Mouse (Mus musculus) forebrain, embryonic 16.5 days (tissue): ENCODE results near the gene Fam131b. TPM values are rescaled to one million over a fixed set of nuclear protein-coding genes. Genes with fewer than 3 reads are reported as not detected.

ENCODE experiments used
- ATAC-seq: fragments of 200-750 bp; cut with Nextera tagmentation; 2 replicates; pipeline ENCODE4 v1.8.0; 2017; ENCODE audit warnings: mild to moderate bottlenecking, moderate library complexity
- H3K27ac ChIP-seq: fragments of 300-500 bp; sonication (generic); 2 replicates; pipeline ENCODE4 v1.5.1; 2014; ENCODE audit warnings: low read length, control low read depth
- H3K27me3 ChIP-seq: fragments of 300-500 bp; sonication (generic); replicated peaks from 2 replicates; pipeline ENCODE4 v1.6.1; 2014; ENCODE audit warnings: low read length; ENCODE audit not compliant: control insufficient read depth, insufficient read depth
- H3K36me3 ChIP-seq: fragments of 300-500 bp; sonication (generic); 2 replicates; pipeline ENCODE4 v1.6.1; 2014; ENCODE audit not compliant: control insufficient read depth, insufficient read depth
- H3K4me1 ChIP-seq: fragments of 300-500 bp; sonication (generic); replicated peaks from 2 replicates; pipeline ENCODE4 v1.6.1; 2014; ENCODE audit warnings: low read length; ENCODE audit not compliant: control insufficient read depth, insufficient read depth
- H3K4me2 ChIP-seq: fragments of 300-500 bp; sonication (generic); 2 replicates; pipeline ENCODE4 v1.6.1; 2014; ENCODE audit warnings: mild to moderate bottlenecking, low read length, control low read depth
- H3K4me3 ChIP-seq: fragments of 300-500 bp; sonication (generic); replicated peaks from 2 replicates; pipeline ENCODE4 v1.5.1; 2014; ENCODE audit warnings: mild to moderate bottlenecking, low read length, control low read depth
- H3K9ac ChIP-seq: fragments of 300-500 bp; sonication (generic); replicated peaks from 2 replicates; pipeline ENCODE4 v1.6.1; 2014; ENCODE audit warnings: low read depth, low read length, control low read depth
- H3K9me3 ChIP-seq: fragments of 300-500 bp; sonication (generic); 2 replicates; pipeline ENCODE4 v1.6.1; 2016; ENCODE audit warnings: low read length; ENCODE audit not compliant: control insufficient read depth
- WGBS: fragments of 180-500 bp; shearing (Covaris S2); extraction: QIAGEN DNeasy Blood & Tissue Kit; methylation state at CpG from one replicate; pipeline ENCODE4 v1.1.7; 2014; 5-methylcytosine and 5-hydroxymethylcytosine counted together
- polyA plus RNA-seq: library from polyadenylated mRNA; unstranded; fragments of >200 nt; fragmentation: Nextera tagmentation; extraction: Ambion mirVana; gene quantifications from 2 replicates; pipeline ENCODE4 v1.2.1, GENCODE M21; 2015

Fam131b gene
- polyA plus RNA-seq, 1 experiment from 2014 or later = 7.1 TPM

DNA sequence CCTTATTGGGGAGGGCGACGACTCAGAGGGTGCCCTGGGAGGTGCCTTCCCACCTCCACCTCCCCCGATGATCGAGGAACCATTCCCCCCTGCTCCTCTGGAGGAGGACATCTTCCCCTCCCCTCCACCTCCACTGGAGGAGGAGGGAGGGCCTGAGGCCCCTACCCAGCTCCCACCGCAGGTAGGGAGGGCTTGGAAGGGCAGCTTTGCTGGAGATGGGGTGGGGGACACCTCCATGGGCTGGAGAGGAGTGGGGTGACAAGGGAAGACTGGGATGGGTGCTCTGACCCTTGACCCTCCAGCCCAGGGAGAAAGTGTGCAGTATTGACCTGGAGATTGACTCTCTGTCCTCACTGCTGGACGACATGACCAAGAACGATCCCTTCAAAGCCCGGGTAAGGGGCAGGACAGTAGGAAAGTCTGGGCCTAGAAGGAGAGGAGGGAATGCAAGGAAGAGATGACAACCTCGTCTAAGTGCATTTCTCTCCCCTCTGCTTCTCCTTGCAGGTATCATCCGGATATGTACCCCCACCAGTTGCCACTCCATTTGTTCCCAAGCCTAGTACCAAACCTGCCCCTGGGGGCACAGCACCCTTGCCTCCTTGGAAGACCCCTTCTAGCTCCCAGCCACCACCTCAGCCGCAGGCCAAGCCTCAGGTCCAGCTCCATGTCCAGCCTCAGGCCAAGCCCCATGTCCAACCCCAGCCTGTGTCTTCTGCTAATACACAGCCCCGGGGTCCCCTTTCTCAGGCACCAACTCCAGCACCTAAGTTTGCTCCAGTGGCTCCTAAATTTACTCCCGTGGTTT lies 26.7 kb upstream of the Fam131b start:
- Histone ChIP-seq H3K4me3 (peak overlapping the region; percentile 83), H3K9ac (peak overlapping the region; percentile 78), H3K27me3 (no peaks in the 10 kb centered on the region), H3K27ac (no peak overlapping the region), H3K4me1 (peaks cover 25% of the 10 kb centered on the region), H3K9me3 (no peaks in the 10 kb centered on the region), H3K4me2 (peak overlapping the region; percentile 92), H3K36me3 (peaks cover 4% of the 10 kb centered on the region; the same call in 1 of the 2 replicates)
- no peak for ATAC-seq
- WGBS = 48% methylated on average over 13 of the region's 13 CpGs

DNA sequence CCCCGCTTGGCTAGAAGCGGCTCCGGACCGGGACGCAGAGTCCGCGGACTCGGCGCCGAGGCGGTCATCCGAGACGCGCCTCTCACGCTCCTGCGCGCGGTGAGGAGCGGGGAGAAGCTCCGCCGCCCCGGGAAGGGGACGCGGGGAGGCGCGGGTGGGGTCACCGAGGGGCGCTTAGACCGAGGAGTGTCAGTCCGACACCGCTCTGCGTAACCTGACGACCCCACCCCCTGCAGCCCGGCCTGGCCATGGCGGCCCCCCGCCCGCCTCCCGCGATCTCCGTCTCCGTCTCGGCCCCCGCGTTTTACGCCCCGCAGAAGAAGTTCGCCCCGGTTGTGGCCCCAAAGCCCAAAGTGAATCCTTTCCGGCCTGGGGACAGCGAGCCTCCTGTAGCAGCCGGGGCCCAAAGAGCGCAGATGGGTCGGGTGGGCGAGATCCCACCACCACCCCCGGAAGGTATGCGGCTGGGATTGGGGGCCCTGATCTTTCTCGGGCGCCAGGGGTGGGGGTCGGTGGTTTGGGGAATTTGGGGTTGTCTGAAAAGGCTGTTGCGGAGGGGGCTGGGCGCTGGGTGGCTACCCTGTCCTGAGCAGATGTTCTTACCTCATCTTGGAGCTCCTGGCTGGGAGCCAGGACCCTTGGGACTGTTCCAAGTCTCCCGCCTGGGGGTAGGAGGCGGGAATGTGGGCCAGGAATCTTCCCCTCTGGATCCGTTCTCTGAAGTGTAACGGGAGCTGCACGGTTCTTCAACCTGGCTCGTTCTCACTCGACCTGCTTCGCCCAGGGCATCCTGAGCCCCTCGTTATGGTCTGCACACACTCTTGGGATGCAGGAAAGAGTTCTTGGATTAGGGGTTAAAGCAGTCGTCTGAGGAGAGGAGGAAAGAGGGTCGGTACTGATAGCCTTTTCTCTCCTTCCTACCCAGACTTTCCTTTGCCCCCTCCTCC lies 25.9 kb upstream of the Fam131b start:
- 0% methylated on average over 61 of the region's 72 CpGs for WGBS
- no peaks in the 10 kb centered on the region for H3K36me3 ChIP-seq
- peak overlapping the region; percentile 78 for H3K9ac ChIP-seq
- H3K4me1 ChIP-seq = peaks cover 25% of the 10 kb centered on the region
- H3K4me2 ChIP-seq = peak overlapping the region; percentile 92
- H3K27me3 ChIP-seq = no peaks in the 10 kb centered on the region
- H3K4me3 ChIP-seq = peak overlapping the region; percentile 83
- ATAC-seq = peak; percentile 37
- H3K27ac ChIP-seq = peak overlapping the region; percentile 75
- no peaks in the 10 kb centered on the region for H3K9me3 ChIP-seq

DNA sequence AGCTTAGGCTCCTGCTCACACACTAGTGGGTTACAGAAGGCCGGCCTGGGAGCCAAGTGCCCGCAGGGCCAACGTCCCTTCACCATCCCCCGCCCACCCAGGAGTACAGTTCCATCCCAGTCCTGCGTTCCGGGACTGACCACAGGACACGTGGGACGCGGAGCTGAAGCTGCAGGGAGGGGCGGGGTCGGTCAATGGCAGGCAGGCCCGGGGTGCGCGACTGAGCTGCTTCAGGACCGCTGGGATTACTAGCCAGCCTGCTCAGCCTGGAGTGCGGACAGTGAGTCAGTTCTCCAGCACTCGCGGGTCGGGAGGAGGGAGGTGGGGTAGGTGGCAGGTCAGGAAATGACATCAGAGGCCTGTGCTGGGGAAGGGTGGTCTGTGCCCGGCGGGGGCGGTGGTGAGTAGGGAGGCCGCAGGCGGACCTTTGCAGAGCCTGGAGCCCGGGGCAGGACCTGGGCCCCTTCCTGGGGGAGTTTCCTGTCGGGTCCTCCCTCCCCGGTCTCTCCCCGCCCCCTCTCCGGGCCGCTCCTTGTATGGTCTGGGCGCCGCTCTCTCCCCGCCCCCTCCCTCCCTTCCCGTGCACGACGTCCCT lies 25.1 kb upstream of the Fam131b start, which contains the start of gene Zyx:
Zyx (plus strand) TSS at position 205 of the 595 bp plus-strand sequence.
- Histone ChIP-seq H3K27me3 (no peaks in the 10 kb centered on the region), H3K9me3 (no peaks in the 10 kb centered on the region), H3K4me3 (peak within 1 kb of the TSS; percentile 83), H3K4me1 (peaks cover 25% of the 10 kb centered on the region), H3K36me3 (no peaks in the 10 kb centered on the region), H3K9ac (peak within 1 kb of the TSS; percentile 78), H3K27ac (peak within 1 kb of the TSS; percentile 75), H3K4me2 (peak within 1 kb of the TSS; percentile 92)
- WGBS = under 1% methylated on average over 29 of the region's 36 CpGs
- peak; percentile 90 for ATAC-seq

DNA sequence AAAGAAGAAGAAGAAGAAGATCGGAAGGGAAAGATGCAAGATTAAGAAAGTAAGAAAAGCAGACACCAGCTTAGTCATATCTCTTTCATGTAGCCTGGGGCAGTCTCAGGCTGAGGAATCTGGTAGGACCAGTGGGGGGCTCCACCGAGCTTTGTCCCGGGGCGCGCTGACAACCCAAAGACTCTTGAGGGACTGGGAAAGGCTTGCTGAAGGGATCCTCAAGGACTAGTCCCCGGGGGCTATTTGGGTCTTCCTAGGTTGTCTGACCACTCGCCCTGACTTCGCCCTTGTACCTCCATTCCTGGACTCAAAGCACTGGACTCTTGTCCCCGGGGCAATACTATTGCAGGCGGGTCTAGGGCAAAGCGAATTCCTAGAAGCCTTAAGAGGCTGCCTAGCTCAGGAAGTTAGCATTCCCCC lies 24.6 kb upstream of the Fam131b start:
- peak overlapping the region; percentile 75; the same call in 1 of the 2 replicates for H3K27ac ChIP-seq
- peak; percentile 51 for ATAC-seq

DNA sequence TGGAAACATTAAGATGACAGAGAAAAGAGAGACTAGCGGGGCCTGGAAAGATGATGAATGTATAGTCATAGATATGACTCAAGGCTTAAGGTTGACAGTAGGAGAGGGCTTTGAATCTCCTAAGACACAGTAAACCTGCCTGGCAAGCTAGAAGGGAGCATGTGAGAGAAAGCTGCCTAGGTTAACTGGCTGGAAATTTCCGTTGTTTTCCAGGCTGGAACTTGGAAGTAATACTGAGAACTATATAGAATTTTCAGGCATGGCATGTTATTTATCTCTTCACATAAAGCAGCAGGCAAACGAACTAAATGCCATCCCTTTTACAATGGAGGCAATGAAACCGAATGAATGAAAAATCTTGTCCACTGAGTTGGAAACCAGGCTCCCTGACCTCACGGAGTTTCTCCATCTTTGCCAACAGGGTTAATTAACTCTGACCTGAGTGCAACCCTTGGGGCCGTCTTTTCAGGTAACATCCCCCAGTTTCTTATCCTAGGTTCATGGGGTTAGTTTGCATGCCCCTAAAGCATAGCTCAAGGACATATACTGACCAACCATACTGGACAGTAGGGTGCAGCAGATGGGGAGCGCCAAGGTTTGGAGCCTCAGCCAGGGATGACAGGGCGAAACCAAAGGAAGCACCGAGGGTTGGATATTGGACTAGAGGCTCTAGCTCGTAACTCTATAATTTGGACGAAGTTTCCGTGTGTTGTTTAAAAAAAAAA lies 24.0 kb upstream of the Fam131b start:
- no peak overlapping the region; the same call in 1 of the 2 replicates for H3K9ac ChIP-seq
- WGBS = 29% methylated on average over 12 of the region's 12 CpGs
- no peak for ATAC-seq

More for the DNA sequence above, 24.6 kb upstream of the Fam131b start:
- H3K4me1 ChIP-seq = peaks cover 20% of the 10 kb centered on the region
- peak overlapping the region; percentile 92 for H3K4me2 ChIP-seq
- under 1% methylated on average over 11 of the region's 11 CpGs for WGBS
- H3K9me3 ChIP-seq = no peaks in the 10 kb centered on the region
- H3K27me3 ChIP-seq = no peaks in the 10 kb centered on the region
- peak overlapping the region; percentile 78 for H3K9ac ChIP-seq
- H3K4me3 ChIP-seq = peak overlapping the region; percentile 83
- no peaks in the 10 kb centered on the region for H3K36me3 ChIP-seq

DNA sequence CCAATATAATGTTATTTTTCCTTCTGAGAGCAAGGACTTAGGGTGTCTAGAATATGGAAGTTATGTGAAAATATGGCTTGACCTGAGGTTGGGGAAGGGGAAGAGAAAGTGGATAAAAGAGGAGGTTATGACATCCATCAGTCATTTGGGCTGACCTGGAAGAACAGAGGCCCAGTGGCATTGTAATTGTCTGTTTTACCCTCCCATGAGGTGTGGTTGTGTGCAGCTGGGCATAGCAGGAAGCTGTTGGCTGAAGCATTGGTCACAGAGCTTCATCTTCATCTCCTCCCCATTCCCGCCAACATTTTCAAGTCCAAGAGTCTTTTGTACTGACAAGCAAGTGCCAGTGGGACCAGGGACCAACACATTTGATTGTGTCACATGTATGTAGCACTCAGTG lies 19.8 kb upstream of the Fam131b start:
- Histone ChIP-seq H3K4me2 (no peak overlapping the region), H3K4me1 (peaks cover 7% of the 10 kb centered on the region), H3K27me3 (no peaks in the 10 kb centered on the region), H3K9me3 (no peaks in the 10 kb centered on the region), H3K9ac (no peak overlapping the region), H3K36me3 (no peaks in the 10 kb centered on the region), H3K4me3 (no peak overlapping the region), H3K27ac (no peak overlapping the region)
- 89% methylated on average over 1 of the region's 1 CpGs for WGBS
- no peak for ATAC-seq

More for the DNA sequence above, 24.0 kb upstream of the Fam131b start:
- H3K4me2 ChIP-seq = peak overlapping the region; percentile 92
- H3K9me3 ChIP-seq = no peaks in the 10 kb centered on the region
- peaks cover 19% of the 10 kb centered on the region for H3K4me1 ChIP-seq
- no peak overlapping the region for H3K27ac ChIP-seq
- H3K36me3 ChIP-seq = no peaks in the 10 kb centered on the region
- H3K27me3 ChIP-seq = no peaks in the 10 kb centered on the region
- H3K4me3 ChIP-seq = peak overlapping the region; percentile 83

DNA sequence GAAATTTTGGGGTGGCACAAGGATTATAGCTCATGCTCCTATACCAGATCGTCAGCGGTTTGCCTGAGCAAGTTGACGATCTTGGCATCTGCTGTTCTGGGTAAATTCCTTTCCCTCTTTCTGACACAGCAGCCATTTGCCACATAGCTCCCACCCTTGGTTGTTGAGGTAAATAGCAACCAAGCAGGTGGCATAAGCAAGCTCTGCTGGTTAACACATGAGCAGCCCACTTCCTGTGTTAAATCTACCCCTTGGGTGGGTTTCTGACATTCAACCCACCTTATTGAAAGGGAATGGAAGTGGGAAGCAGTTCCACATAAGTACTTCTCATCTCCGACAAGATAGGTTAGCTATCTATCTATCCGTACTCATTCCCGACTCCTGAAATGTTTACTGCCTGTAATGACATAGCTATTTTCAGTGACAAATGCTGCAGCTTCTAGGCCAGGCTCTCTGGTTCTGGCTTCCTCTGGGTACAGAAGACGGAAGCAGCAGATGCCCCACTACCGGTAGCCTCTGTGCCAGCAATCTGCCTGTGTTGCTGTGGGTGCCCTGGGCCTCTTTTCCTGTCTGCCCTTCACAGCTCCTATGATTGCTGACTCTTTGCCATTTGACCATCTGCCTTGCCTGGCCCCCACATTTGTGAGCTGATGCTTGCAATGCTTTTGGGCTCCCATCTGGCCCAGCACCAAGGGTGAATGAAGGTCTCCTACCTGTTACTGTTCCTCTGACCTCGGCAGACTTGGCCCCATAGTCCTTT lies 19.1 kb upstream of the Fam131b start:
- peaks cover under 1% of the 10 kb centered on the region for H3K4me1 ChIP-seq
- H3K4me3 ChIP-seq = no peak overlapping the region
- 81% methylated on average over 9 of the region's 9 CpGs for WGBS
- no peak overlapping the region for H3K9ac ChIP-seq
- H3K27me3 ChIP-seq = no peaks in the 10 kb centered on the region
- no peak overlapping the region for H3K27ac ChIP-seq
- ATAC-seq = no peak
- H3K4me2 ChIP-seq = no peak overlapping the region
- no peaks in the 10 kb centered on the region for H3K36me3 ChIP-seq
- no peaks in the 10 kb centered on the region for H3K9me3 ChIP-seq

DNA sequence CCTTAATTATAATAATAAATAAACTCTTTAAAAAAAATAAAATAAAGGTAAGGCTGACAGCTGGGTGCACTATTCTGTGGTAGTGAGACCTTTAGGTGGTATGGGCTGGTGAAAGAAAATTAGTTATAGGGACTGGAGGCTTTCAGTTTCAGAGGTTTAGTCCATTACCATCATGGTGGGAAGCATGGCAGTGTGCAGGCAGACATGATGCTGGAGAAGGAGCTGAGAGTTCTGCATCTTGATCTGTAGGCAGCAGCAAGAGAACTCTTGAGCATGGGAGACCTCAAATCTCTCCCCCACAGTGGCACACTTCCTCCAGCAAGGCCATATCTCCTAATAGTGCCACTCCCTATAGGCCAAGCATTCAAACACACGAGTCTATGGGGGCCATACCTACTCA lies 17.7 kb upstream of the Fam131b start:
- Histone ChIP-seq H3K27ac (no peak overlapping the region), H3K9me3 (no peaks in the 10 kb centered on the region), H3K4me2 (no peak overlapping the region), H3K4me3 (no peak overlapping the region), H3K4me1 (no peaks in the 10 kb centered on the region), H3K9ac (no peak overlapping the region), H3K27me3 (no peaks in the 10 kb centered on the region), H3K36me3 (no peaks in the 10 kb centered on the region)
- ATAC-seq = no peak
- WGBS = 67% methylated on average over 1 of the region's 1 CpGs
